In genomic region chr7:139957437-139957836, GRCm38 (mm10) we compare ENCODE assay signal across 38 mouse cellular contexts. TPM values are rescaled to one million over a fixed set of nuclear protein-coding genes. Genes with fewer than 3 reads are reported as not detected.
DNase-seq lines count a peak whose midpoint lies in the region; ATAC-seq and TF ChIP-seq lines count a peak whose summit lies in the region.
"Had no signal": no experiment of that assay in that cellular context is flagged by ENCODE, and none has a peak within 500 bp of the region (broad histone marks: within the 10 kb centered on the region; RNA-seq: fewer than 3 reads in every experiment).

No protein-coding gene starts in this region.

- H3K9ac ChIP-seq in kidney, postnatal 0 days (ENCODE audit: low read depth, low read length) = no peak overlapping the region
- H3K9ac ChIP-seq in kidney, embryonic 15.5 days = no peak overlapping the region
- H3K9ac ChIP-seq in lung, embryonic 14.5 days = no peak overlapping the region
- H3K9ac ChIP-seq: embryonic facial prominence, embryonic 15.5 days; forebrain, embryonic 12.5 days; forebrain, postnatal 0 days; heart, embryonic 15.5 days; hindbrain, embryonic 12.5 days; limb, embryonic 13.5 days; midbrain, embryonic 15.5 days; neural tube, embryonic 15.5 days had no signal

- H3K27ac ChIP-seq in kidney, postnatal 0 days = no peak overlapping the region
- no peak overlapping the region for H3K27ac ChIP-seq in kidney, embryonic 15.5 days
- H3K27ac ChIP-seq in lung, embryonic 14.5 days (ENCODE audit: low read depth) = no peak overlapping the region
- H3K27ac ChIP-seq: embryonic facial prominence, embryonic 10.5 days; embryonic facial prominence, embryonic 15.5 days; forebrain, embryonic 12.5 days; heart, embryonic 15.5 days; hindbrain, embryonic 12.5 days; hindbrain, postnatal 0 days; layer of hippocampus, adult 2 months; left cerebral cortex, adult 2 months; limb, embryonic 13.5 days; macrophage; midbrain, embryonic 10.5 days; midbrain, embryonic 15.5 days; neural tube, embryonic 15.5 days had no signal

- H3K36me3 ChIP-seq in kidney, postnatal 0 days (ENCODE audit: insufficient read depth, low read length) = no peaks in the 10 kb centered on the region
- no peaks in the 10 kb centered on the region for H3K36me3 ChIP-seq in kidney, embryonic 15.5 days
- no peaks in the 10 kb centered on the region for H3K36me3 ChIP-seq in lung, embryonic 14.5 days (ENCODE audit: insufficient read depth)
- H3K36me3 ChIP-seq in E14TG2a.4 (ENCODE audit: insufficient read depth, low read length) = peaks cover 41% of the 10 kb centered on the region
- H3K36me3 ChIP-seq: embryonic facial prominence, embryonic 10.5 days; embryonic facial prominence, embryonic 15.5 days; forebrain, embryonic 12.5 days; heart, embryonic 15.5 days; hindbrain, embryonic 12.5 days; limb, embryonic 13.5 days; midbrain, embryonic 10.5 days; midbrain, embryonic 15.5 days; neural tube, embryonic 15.5 days had no signal

- DNase-seq in kidney, postnatal 0 days (ENCODE audit: low spot score) = peak; percentile 32
- peak; percentile 24 for DNase-seq in lung, embryonic 14.5 days
- DNase-seq in lung, postnatal 4 days = no peak
- no peak for DNase-seq in left cerebral cortex, postnatal 4 days
- DNase-seq in right cerebral cortex, postnatal 10 days (ENCODE audit: low spot score in 2 of 2) = no peak
- DNase-seq: cerebellum, adult 2 months; cerebellum, postnatal 14 days; forebrain, postnatal 0 days; gastrocnemius, postnatal 10 days; kidney, postnatal 25 days; lung, adult 18-20 months; right cerebral cortex, adult 18-20 months; thymus, postnatal 14 days had no signal

- no peak for ATAC-seq in kidney, postnatal 0 days (replicated peaks; ENCODE audit: low FRiP score, low read depth)
- ATAC-seq in kidney, embryonic 15.5 days (replicated peaks; ENCODE audit: low FRiP score) = no peak
- ATAC-seq in lung, embryonic 14.5 days (ENCODE audit: insufficient read depth) = no peak
- peak; percentile 86 for ATAC-seq in megakaryocyte, adult 5-6 weeks (ENCODE audit: poor library complexity, severe bottlenecking)
- ATAC-seq: CD4-positive, CD25-positive, alpha-beta regulatory T cell, adult 4 months; intestine, postnatal 0 days had no signal

- no peak overlapping the region for H3K4me3 ChIP-seq in kidney, postnatal 0 days (replicated peaks; ENCODE audit: low read depth, low read length)
- H3K4me3 ChIP-seq in kidney, embryonic 15.5 days (replicated peaks) = no peak overlapping the region
- H3K4me3 ChIP-seq in lung, embryonic 14.5 days (ENCODE audit: low read depth, low read length) = no peak overlapping the region
- H3K4me3 ChIP-seq in E14TG2a.4 (replicated peaks; ENCODE audit: low read length) = 0 out of 2 replicates have a peak overlapping the region, but pooled peaks have one; percentile 7
- H3K4me3 ChIP-seq: embryonic facial prominence, embryonic 10.5 days; embryonic facial prominence, embryonic 15.5 days; forebrain, embryonic 12.5 days; heart, embryonic 15.5 days; hindbrain, embryonic 12.5 days; layer of hippocampus, adult 2 months; left cerebral cortex, adult 2 months; limb, embryonic 13.5 days; midbrain, embryonic 10.5 days; midbrain, embryonic 15.5 days; neural tube, embryonic 15.5 days had no signal

- no peak overlapping the region for H3K4me2 ChIP-seq in kidney, postnatal 0 days (ENCODE audit: low read length)
- H3K4me2 ChIP-seq in kidney, embryonic 15.5 days = no peak overlapping the region
- no peak overlapping the region for H3K4me2 ChIP-seq in lung, embryonic 14.5 days
- H3K4me2 ChIP-seq: embryonic facial prominence, embryonic 15.5 days; forebrain, embryonic 12.5 days; heart, embryonic 15.5 days; hindbrain, embryonic 12.5 days; limb, embryonic 13.5 days; liver, embryonic 11.5 days; midbrain, embryonic 15.5 days; neural tube, embryonic 15.5 days had no signal

- TF ChIP-seq CTCF in kidney, postnatal 0 days (IDR thresholded peaks at IDR 0.05; ENCODE audit: low read depth) = no peak
- no peak for TF ChIP-seq CTCF in lung, embryonic 14.5 days (IDR thresholded peaks at IDR 0.05; ENCODE audit: low read depth)
- no peak for TF ChIP-seq CTCF in E14TG2a.4 (conservative IDR thresholded peaks at IDR 0.05; ENCODE audit: low read length)

- no peaks in the 10 kb centered on the region for H3K4me1 ChIP-seq in kidney, postnatal 0 days (replicated peaks; ENCODE audit: insufficient read depth, low read length)
- H3K4me1 ChIP-seq in kidney, embryonic 15.5 days = peaks cover 4% of the 10 kb centered on the region; the same call in 1 of the 2 replicates
- no peaks in the 10 kb centered on the region for H3K4me1 ChIP-seq in lung, embryonic 14.5 days (ENCODE audit: insufficient read depth)
- peaks cover 57% of the 10 kb centered on the region for H3K4me1 ChIP-seq in E14TG2a.4 (replicated peaks; ENCODE audit: low read depth, low read length)
- H3K4me1 ChIP-seq: embryonic facial prominence, embryonic 15.5 days; forebrain, embryonic 12.5 days; midbrain, embryonic 15.5 days; neural tube, embryonic 15.5 days had no signal

- 46% methylated on average over 11 of the region's 11 CpGs for WGBS in kidney, postnatal 0 days
- 55% methylated on average over 11 of the region's 11 CpGs for WGBS in kidney, embryonic 15.5 days
- 44% methylated on average over 11 of the region's 11 CpGs for WGBS in lung, embryonic 14.5 days

- no peaks in the 10 kb centered on the region for H3K9me3 ChIP-seq in kidney, postnatal 0 days (replicated peaks; ENCODE audit: low read length)
- no peaks in the 10 kb centered on the region for H3K9me3 ChIP-seq in kidney, embryonic 15.5 days (replicated peaks)
- no peaks in the 10 kb centered on the region for H3K9me3 ChIP-seq in lung, embryonic 14.5 days (ENCODE audit: low read depth, low read length)
- H3K9me3 ChIP-seq in E14TG2a.4 (ENCODE audit: low read length) = no peaks in the 10 kb centered on the region
- H3K9me3 ChIP-seq: embryonic facial prominence, embryonic 10.5 days; embryonic facial prominence, embryonic 15.5 days; forebrain, embryonic 12.5 days; heart, embryonic 15.5 days; hindbrain, embryonic 12.5 days; limb, embryonic 13.5 days; midbrain, embryonic 10.5 days; midbrain, embryonic 15.5 days; neural tube, embryonic 15.5 days had no signal

- H3K27me3 ChIP-seq in kidney, postnatal 0 days (ENCODE audit: insufficient read depth, low read length) = no peaks in the 10 kb centered on the region
- peaks cover 31% of the 10 kb centered on the region for H3K27me3 ChIP-seq in kidney, embryonic 15.5 days
- H3K27me3 ChIP-seq in lung, embryonic 14.5 days (ENCODE audit: insufficient read depth, low read length) = no peaks in the 10 kb centered on the region
- H3K27me3 ChIP-seq in E14TG2a.4 (ENCODE audit: insufficient read depth, low read length) = peaks cover 37% of the 10 kb centered on the region
- H3K27me3 ChIP-seq: midbrain, embryonic 15.5 days had no signal

- intact Hi-C loops in left cerebral cortex, postnatal 4 days (cut with DNase I) = no loop called here

RNA-seq across cellular contexts. Expression of gene Utf1, which starts 13.8 kb away (rescaled TPM):
- not detected in 2 replicates for polyA plus RNA-seq in kidney, postnatal 0 days (2015; fragmentation: Nextera tagmentation; extraction: Ambion mirVana)
- 0.31 TPM in 1 of 2 replicates, not detected in the other for polyA plus RNA-seq in kidney, embryonic 15.5 days (2015; fragmentation: Nextera tagmentation; extraction: Ambion mirVana)
- polyA plus RNA-seq in lung, embryonic 14.5 days (2014; fragmentation: Nextera tagmentation; extraction: Ambion mirVana) = 0.14 TPM in 1 of 2 replicates, not detected in the other
- not detected in 2 replicates for total RNA-seq in megakaryocyte, adult 5-6 weeks (2015)
- total RNA-seq in megakaryocyte, adult 5-6 weeks (2017) = not detected in 2 replicates
- total RNA-seq in left cerebral cortex, postnatal 4 days (2021) = not detected
- total RNA-seq: adrenal gland, adult 18-20 months; adrenal gland, postnatal 25 days; forebrain, postnatal 0 days; gastrocnemius, postnatal 10 days; heart, postnatal 25 days; hindbrain, postnatal 0 days; layer of hippocampus, adult 2 months; layer of hippocampus, postnatal 14 days; left cerebral cortex, adult 2 months; left cerebral cortex, postnatal 25 days had no signal
- polyA plus RNA-seq: forebrain, embryonic 12.5 days; forebrain, postnatal 0 days; gonadal fat pad, adult 2 months; heart, embryonic 15.5 days; hindbrain, embryonic 12.5 days; hindbrain, postnatal 0 days; intestine, postnatal 0 days; liver, embryonic 11.5 days; macrophage; midbrain, embryonic 15.5 days; neural tube, embryonic 15.5 days had no signal

RNA-seq across cellular contexts. Expression of gene 6430531B16Rik, which starts 21.1 kb away (rescaled TPM):
- polyA plus RNA-seq in kidney, postnatal 0 days (2015; fragmentation: Nextera tagmentation; extraction: Ambion mirVana) = 0.28 and 0.36 TPM in 2 replicates
- 0.49 and 0.91 TPM in 2 replicates for polyA plus RNA-seq in kidney, embryonic 15.5 days (2015; fragmentation: Nextera tagmentation; extraction: Ambion mirVana)
- polyA plus RNA-seq in lung, embryonic 14.5 days (2014; fragmentation: Nextera tagmentation; extraction: Ambion mirVana) = 0.30 and 0.37 TPM in 2 replicates
- total RNA-seq in megakaryocyte, adult 5-6 weeks (2015) = 1.1 and 1.2 TPM in 2 replicates
- 0.89 and 2.3 TPM in 2 replicates for total RNA-seq in megakaryocyte, adult 5-6 weeks (2017)
- under 1 TPM; 0.66 to 0.83 TPM for total RNA-seq in left cerebral cortex, postnatal 4 days (2021)
- total RNA-seq: adrenal gland, adult 18-20 months; gastrocnemius, postnatal 10 days; heart, postnatal 25 days had no signal
- polyA plus RNA-seq: heart, embryonic 15.5 days; liver, embryonic 11.5 days; macrophage had no signal

RNA-seq across cellular contexts. Expression of gene Adam8, which starts 34.9 kb away (rescaled TPM):
- 0.41 and 0.46 TPM in 2 replicates for polyA plus RNA-seq in kidney, postnatal 0 days (2015; fragmentation: Nextera tagmentation; extraction: Ambion mirVana)
- 1.4 and 2.1 TPM in 2 replicates for polyA plus RNA-seq in kidney, embryonic 15.5 days (2015; fragmentation: Nextera tagmentation; extraction: Ambion mirVana)
- 1.7 and 2.0 TPM in 2 replicates for polyA plus RNA-seq in lung, embryonic 14.5 days (2014; fragmentation: Nextera tagmentation; extraction: Ambion mirVana)
- total RNA-seq in megakaryocyte, adult 5-6 weeks (2015) = 35.0 and 43.7 TPM in 2 replicates
- 39.3 and 51.1 TPM in 2 replicates for total RNA-seq in megakaryocyte, adult 5-6 weeks (2017)
- total RNA-seq in left cerebral cortex, postnatal 4 days (2021) = 1 to 10 TPM; 2.4 to 2.6 TPM

Comparison
In these comparisons a context has a peak if more than half of its experiments do, and no peak if none do; other contexts are left out.
1. DNase-seq: peak in kidney, postnatal 0 days (single experiment) and lung, embryonic 14.5 days (single experiment); none in lung, postnatal 4 days (0 of 2), left cerebral cortex, postnatal 4 days (single experiment) and right cerebral cortex, postnatal 10 days (0 of 2).